Mouse (Mus musculus): ENCODE data around the gene Abhd16a.

The Abhd16a gene

GRCm38 (mm10) chr17:35060071-35060470, 29.0 kb upstream of the Abhd16a start:
- no peak for DNase-seq (ENCODE audit: low read depth)

GRCm38 (mm10) chr17:35060737-35061297, 28.2 kb upstream of the Abhd16a start:
- DNase-seq (ENCODE audit: low read depth), result no peak

- no peak for DNase-seq (ENCODE audit: low read depth)
These were observed 27.8 kb upstream of the Abhd16a start for GRCm38 (mm10) chr17:35061299-35061698.

DNA sequence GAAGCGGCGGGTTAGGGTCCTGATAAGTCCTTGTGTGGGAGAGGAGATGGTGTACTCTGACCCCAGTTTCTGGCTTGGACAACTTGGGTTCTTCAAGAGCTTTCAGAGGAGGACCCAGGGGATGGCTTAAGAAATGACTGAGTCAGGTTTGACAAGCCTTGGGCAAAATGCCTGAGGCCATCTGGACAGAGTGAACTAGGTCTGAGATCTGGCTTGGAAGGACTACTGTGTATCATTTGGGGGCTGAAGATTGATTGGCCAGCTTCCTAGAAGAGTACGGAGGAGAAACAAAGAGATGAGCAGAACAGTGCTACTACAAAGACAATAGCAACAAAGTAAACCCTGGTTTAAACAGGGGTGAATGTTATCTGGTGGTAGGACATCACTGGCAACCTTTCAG, 25.6 kb upstream of the Abhd16a start:
- no peak for DNase-seq (ENCODE audit: low read depth)

GRCm38 (mm10) chr17:35064378-35064877, 24.6 kb upstream of the Abhd16a start:
- no peak for DNase-seq (ENCODE audit: low read depth)

DNA sequence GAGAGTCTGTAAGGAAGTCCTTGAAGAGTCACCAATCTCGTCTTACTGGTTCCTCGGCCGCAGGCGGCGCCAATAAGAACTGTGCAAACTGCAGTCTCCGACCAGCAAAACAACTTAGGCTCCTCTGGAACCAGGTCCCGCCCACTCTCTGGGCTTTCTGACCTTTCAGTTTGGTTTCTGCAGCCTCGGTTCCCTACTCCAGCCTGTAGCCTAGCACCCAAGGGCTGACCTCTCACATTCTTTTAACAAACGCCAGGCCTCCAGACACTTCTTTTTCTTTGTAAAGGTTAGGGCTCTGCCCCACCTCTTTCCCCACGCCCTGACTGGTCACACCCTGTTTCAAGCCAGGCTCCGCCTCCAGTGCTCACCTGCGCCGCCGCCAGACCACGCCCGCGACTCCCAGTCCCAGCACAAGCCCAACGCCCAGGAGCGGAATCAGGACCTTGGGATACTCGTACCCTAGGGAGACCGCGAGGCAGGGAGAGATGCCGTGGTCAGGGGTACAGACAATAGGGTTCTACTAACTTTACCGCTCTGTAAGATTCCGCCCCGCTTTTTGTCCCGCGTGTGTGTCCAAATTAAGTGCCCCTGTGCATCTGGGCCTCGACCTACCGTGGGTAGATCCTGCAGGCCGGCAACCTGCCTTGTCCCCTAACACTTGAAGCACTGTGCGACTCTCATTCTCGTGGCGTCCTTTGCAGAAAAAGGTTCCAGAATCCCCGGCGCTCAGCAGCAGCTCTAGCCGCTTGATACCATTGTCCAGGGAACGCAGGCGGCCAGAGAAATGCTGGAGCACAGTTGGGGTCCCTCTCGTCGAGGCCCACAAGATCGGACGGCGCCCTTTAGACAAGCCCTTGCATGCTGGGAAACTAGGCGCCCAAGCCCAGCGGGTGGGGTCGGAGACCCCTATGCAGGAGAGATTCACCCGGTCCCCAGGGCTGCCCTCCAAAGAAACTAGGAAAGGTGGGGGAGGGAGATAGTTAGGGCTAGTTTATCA, 23.8 kb upstream of the Abhd16a start, which contains the start of gene Ly6g6c:
Gene Ly6g6c, plus strand, starts transcription at position 438 of the 997 bp plus-strand sequence.
- DNase-seq (ENCODE audit: low read depth), result no peak

DNA sequence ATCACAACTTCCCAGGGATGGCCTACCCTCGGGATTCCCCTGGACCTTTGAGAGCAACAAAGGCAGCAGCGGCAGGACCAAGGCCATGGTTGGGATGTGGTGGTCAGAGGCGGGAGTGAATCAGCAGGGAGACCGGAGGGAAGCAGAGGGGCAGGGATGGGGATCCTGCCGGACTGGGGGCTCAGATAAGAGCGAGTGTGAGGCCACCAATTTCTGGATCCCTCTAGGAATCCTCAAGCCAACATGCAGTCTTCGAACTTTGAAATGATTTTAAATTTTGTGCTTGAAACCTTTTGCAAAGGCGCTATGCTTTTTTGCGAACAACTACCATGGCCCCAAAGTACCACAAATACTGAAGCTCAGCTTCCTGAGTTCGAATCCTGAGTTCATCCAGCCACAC, 23.0 kb upstream of the Abhd16a start, which contains the start of gene Mpig6b:
Gene Mpig6b, minus strand, starts transcription at position 101 of the 400 bp plus-strand sequence.
- DNase-seq (ENCODE audit: low read depth), result no peak

- DNase-seq (ENCODE audit: low read depth), result peak; percentile 52
These were observed 20.7 kb upstream of the Abhd16a start for GRCm38 (mm10) chr17:35068213-35068914.

- DNase-seq (ENCODE audit: low read depth), result no peak
These were observed 18.4 kb upstream of the Abhd16a start for GRCm38 (mm10) chr17:35070556-35071229.

GRCm38 (mm10) chr17:35071454-35071853, 17.6 kb upstream of the Abhd16a start:
- no peak for DNase-seq (ENCODE audit: low read depth)

DNA sequence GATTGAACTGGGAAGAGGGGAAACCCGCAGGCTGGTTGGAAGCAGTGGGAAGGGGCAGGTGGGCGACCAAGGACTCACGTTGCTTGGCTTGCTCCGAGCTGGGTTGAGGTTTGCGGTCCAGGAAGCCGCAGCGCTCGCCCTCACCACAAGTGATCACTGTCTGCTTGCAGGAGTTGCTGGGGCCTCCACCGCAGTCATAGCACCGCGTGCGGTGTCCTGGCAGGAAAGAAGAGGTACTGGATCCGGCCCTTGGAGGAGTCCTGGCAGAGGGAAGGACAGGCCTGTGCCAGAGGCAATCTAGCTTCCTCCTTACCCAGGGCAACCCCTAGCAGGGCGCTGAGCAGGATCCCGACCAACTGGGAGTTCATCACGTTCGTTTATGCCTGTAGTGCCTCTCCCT, 15.0 kb upstream of the Abhd16a start:
- DNase-seq (ENCODE audit: low read depth), result peak; percentile 48

GRCm38 (mm10) chr17:35076507-35077176, 12.4 kb upstream of the Abhd16a start, which contains the start of gene Ly6g6e:
Gene Ly6g6e (plus strand): TSS chr17:35076902.
- no peak for DNase-seq (ENCODE audit: low read depth)

GRCm38 (mm10) chr17:35077285-35077684, 11.8 kb upstream of the Abhd16a start:
- no peak for DNase-seq (ENCODE audit: low read depth)

DNA sequence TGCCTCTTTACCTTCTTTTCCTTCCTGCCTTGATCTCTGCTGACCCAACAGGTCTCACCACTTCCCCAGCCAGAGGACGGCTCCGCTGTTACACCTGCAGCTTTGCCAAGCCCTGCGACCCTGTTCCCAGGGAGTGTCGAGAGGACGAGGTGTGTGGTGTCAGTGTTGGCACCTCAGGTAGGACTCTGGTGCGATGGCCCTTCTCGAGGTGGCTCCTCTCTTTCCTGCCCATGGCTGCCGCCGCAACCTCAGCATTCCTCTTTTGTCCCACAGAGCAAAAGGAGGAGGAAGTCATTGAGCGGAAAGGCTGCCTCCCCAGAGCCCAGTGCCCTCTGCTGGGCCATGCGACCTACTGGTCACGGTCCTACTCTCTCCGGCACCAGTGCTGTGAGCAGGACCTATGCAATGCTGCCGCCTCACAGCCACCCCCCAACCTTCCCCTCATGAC, 11.3 kb upstream of the Abhd16a start, which contains the start of gene Ly6g6d:
Gene Ly6g6d, minus strand, starts transcription at position 280 of the 448 bp plus-strand sequence.
- no peak for DNase-seq (ENCODE audit: low read depth)

DNA sequence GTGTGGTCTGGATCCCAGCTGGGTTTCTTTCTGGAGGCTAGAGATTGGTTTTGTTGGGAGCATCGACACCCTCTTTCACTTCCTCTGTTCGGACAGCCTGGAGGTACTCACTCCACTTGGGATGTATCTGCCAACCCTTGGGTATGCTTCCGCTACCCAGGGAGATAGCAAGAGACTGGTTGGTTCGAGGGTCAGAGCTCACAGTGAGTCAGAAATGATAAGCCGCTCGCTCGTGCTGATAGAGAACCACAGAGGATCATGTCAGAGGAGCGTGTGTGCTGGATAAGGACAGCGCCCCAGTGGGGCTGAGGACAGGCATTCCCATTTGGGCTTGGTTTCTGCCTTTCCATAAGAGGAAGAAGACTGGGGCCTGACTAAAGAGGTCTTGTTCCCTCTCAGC, 9.3 kb upstream of the Abhd16a start:
- DNase-seq (ENCODE audit: low read depth), result peak; percentile 90

DNA sequence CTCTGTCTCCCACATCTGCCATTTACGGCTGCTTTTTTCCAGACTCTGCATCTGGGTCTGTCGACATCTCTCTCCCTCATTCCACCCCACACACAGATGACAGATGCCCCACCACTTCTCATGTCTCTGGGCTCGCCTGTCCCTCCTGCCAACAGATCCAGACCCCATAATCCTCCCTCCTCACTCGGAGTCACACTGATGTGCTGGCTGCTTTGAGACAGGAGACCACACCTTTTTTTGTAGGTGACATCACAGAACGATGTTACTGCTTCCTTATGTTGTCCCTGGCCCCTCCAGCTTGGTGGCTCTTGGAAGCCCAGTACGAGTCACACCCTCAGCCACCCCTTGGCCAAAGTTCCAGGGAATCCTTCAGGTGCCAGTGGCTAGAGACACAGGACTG, 8.8 kb upstream of the Abhd16a start:
- no peak for DNase-seq (ENCODE audit: low read depth)

GRCm38 (mm10) chr17:35080710-35081109, 8.4 kb upstream of the Abhd16a start:
- DNase-seq (ENCODE audit: low read depth), result no peak

DNA sequence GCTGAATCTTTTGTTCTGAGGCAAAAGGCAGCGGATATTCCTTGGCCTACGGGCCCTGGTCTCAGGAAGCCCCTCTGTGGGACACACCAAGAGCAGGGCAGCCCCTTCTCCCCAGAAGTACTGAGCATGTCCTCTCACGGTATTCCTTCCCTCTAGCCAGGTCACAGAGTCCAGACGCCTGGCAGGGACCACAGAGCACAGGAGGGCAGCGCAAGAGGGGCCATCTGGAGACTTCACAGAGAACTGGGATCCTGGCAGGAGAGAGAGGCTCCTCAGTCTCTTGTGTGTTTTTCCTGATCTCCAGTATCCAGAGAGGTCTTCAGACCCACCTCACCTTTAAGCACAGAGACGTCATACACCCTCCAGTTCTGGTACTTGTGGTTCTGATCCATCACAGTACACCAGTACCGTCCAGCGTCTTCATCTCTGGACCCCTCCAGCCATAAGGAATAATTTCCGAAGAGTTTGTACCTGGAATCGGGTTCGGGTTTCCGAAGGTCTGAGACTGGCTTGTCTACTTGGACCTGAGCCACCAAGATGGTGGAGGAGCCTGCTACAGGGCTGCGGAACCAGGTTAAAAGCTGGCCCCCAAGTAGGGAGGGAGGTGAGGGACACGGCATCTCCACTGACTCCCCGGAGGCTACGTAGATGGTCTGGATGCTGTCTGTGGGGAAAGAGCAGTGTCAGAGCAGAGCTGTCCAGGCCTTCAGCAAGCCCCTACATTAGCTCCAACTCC, 6.1 kb upstream of the Abhd16a start:
- DNase-seq (ENCODE audit: low read depth), result no peak

DNA sequence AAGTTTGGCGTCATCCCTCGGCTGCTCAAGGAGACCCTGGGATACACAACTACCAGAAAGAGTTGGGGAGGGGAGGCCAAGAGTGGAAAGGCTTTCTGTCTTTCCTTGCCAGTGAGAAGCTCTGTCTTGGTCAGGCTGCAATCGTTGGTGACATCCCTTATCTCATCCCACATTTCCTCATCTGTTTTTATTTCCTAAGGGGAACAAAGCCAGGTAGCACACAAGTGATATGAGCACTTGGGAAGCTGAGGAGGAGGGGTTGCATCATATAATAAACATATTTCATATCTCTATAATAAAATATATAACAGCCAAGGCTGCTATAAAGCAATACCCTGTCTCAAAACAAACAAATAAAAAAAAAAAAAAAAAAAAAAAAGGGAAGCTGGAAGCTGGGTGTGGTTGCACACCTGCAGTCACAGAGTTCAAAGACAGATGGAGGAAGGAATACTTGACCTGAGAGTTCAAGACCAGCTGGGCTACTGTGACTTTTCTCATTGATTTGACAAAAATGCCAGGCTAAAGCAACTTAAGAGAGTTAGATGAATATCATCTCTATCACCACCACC, 5.0 kb upstream of the Abhd16a start:
- DNase-seq (ENCODE audit: low read depth), result no peak

Data from 416B (cell line).